Mouse (Mus musculus): Measurements from ENCODE around the gene Tas1r2. TPM values are rescaled to one million over a fixed set of nuclear protein-coding genes. Genes with fewer than 3 reads are reported as not detected.
A peak's percentile ranks its signal among the peaks of the same experiment; 100 is the strongest.

Tas1r2 gene
- polyA plus RNA-seq, 1 experiment from 2014 or later, result 0.05 TPM

- peaks cover 30% of the 10 kb centered on the region for H3K27me3 ChIP-seq (replicated peaks)
- no peaks in the 10 kb centered on the region for H3K9me3 ChIP-seq (replicated peaks)
- no peak overlapping the region for H3K4me3 ChIP-seq
- ATAC-seq (ENCODE audit: insufficient number of reproducible peaks, low FRiP score), result no peak
- peaks cover 17% of the 10 kb centered on the region for H3K4me1 ChIP-seq (replicated peaks)
- H3K9ac ChIP-seq, result no peak overlapping the region
- H3K36me3 ChIP-seq, result 0 out of 2 replicates have a peak, but pooled peaks cover 3% of the 10 kb centered on the region
- no peak overlapping the region for H3K27ac ChIP-seq (ENCODE audit: poor library complexity, severe bottlenecking)
- H3K4me2 ChIP-seq, result no peak overlapping the region
- 84% methylated on average over 9 of the region's 9 CpGs for WGBS
Measured at GRCm38 (mm10) chr4:139637847-139638246, 15.5 kb upstream of the Tas1r2 start.

GRCm38 (mm10) chr4:139638356-139638755 is 15.0 kb upstream of the Tas1r2 start:
- Histone ChIP-seq H3K27ac (ENCODE audit: poor library complexity, severe bottlenecking) (no peak overlapping the region), H3K4me3 (no peak overlapping the region), H3K36me3 (0 out of 2 replicates have a peak, but pooled peaks cover 3% of the 10 kb centered on the region), H3K4me2 (no peak overlapping the region), H3K27me3 (replicated peaks) (peaks cover 36% of the 10 kb centered on the region), H3K4me1 (replicated peaks) (peaks cover 17% of the 10 kb centered on the region), H3K9ac (no peak overlapping the region), H3K9me3 (replicated peaks) (no peaks in the 10 kb centered on the region)
- WGBS, result 89% methylated on average over 16 of the region's 16 CpGs
- ATAC-seq (ENCODE audit: insufficient number of reproducible peaks, low FRiP score), result no peak

GRCm38 (mm10) chr4:139639801-139640200 is 13.5 kb upstream of the Tas1r2 start:
- Histone ChIP-seq H3K9me3 (replicated peaks) (no peaks in the 10 kb centered on the region), H3K9ac (no peak overlapping the region)
- 64% methylated on average over 12 of the region's 12 CpGs for WGBS

GRCm38 (mm10) chr4:139640333-139640732 is 13.0 kb upstream of the Tas1r2 start:
- ATAC-seq (ENCODE audit: insufficient number of reproducible peaks, low FRiP score), result no peak
- H3K4me2 ChIP-seq, result no peak overlapping the region
- H3K36me3 ChIP-seq, result 0 out of 2 replicates have a peak, but pooled peaks cover 3% of the 10 kb centered on the region
- H3K4me3 ChIP-seq, result no peak overlapping the region
- peaks cover 44% of the 10 kb centered on the region for H3K27me3 ChIP-seq (replicated peaks)
- no peaks in the 10 kb centered on the region for H3K9me3 ChIP-seq (replicated peaks)
- WGBS, result 65% methylated on average over 12 of the region's 12 CpGs
- no peak overlapping the region for H3K27ac ChIP-seq (ENCODE audit: poor library complexity, severe bottlenecking)
- H3K9ac ChIP-seq, result no peak overlapping the region
- peaks cover 17% of the 10 kb centered on the region for H3K4me1 ChIP-seq (replicated peaks)

More at GRCm38 (mm10) chr4:139639801-139640200, 13.5 kb upstream of the Tas1r2 start:
- no peak for ATAC-seq (ENCODE audit: insufficient number of reproducible peaks, low FRiP score)
- Histone ChIP-seq H3K36me3 (0 out of 2 replicates have a peak, but pooled peaks cover 3% of the 10 kb centered on the region), H3K4me1 (replicated peaks) (peaks cover 17% of the 10 kb centered on the region), H3K27me3 (replicated peaks) (peaks cover 44% of the 10 kb centered on the region), H3K27ac (ENCODE audit: poor library complexity, severe bottlenecking) (no peak overlapping the region), H3K4me2 (no peak overlapping the region), H3K4me3 (no peak overlapping the region)

- H3K9me3 ChIP-seq (replicated peaks), result no peaks in the 10 kb centered on the region
- 0 out of 2 replicates have a peak, but pooled peaks cover 3% of the 10 kb centered on the region for H3K36me3 ChIP-seq
- no peak overlapping the region for H3K9ac ChIP-seq
- H3K27me3 ChIP-seq (replicated peaks), result peaks cover 44% of the 10 kb centered on the region
- H3K4me3 ChIP-seq, result no peak overlapping the region
- no peak overlapping the region for H3K4me2 ChIP-seq
- peaks cover 17% of the 10 kb centered on the region for H3K4me1 ChIP-seq (replicated peaks)
- WGBS, result 52% methylated on average over 6 of the region's 6 CpGs
- no peak for ATAC-seq (ENCODE audit: insufficient number of reproducible peaks, low FRiP score)
- no peak overlapping the region for H3K27ac ChIP-seq (ENCODE audit: poor library complexity, severe bottlenecking)
Measured at GRCm38 (mm10) chr4:139640775-139641174, 12.6 kb upstream of the Tas1r2 start.

- peak; percentile 33; the same call in 1 of the 2 replicates for ATAC-seq (ENCODE audit: insufficient number of reproducible peaks, low FRiP score)
- Histone ChIP-seq H3K36me3 (peaks cover 8% of the 10 kb centered on the region; the same call in 1 of the 2 replicates), H3K4me3 (peak overlapping the region; percentile 41), H3K4me2 (peak overlapping the region; percentile 72), H3K9me3 (replicated peaks) (peaks cover 2% of the 10 kb centered on the region), H3K27me3 (replicated peaks) (peaks cover 44% of the 10 kb centered on the region), H3K9ac (peak overlapping the region; percentile 58), H3K27ac (ENCODE audit: poor library complexity, severe bottlenecking) (no peak overlapping the region), H3K4me1 (replicated peaks) (peaks cover 17% of the 10 kb centered on the region)
- WGBS, result 2% methylated on average over 29 of the region's 30 CpGs
Measured at GRCm38 (mm10) chr4:139641829-139642425, 11.4 kb upstream of the Tas1r2 start.

- peaks cover 15% of the 10 kb centered on the region; the same call in 1 of the 2 replicates for H3K36me3 ChIP-seq
- H3K27ac ChIP-seq (ENCODE audit: poor library complexity, severe bottlenecking), result no peak overlapping the region
- H3K4me2 ChIP-seq, result no peak overlapping the region
- peaks cover 4% of the 10 kb centered on the region for H3K9me3 ChIP-seq (replicated peaks)
- H3K9ac ChIP-seq, result no peak overlapping the region
- H3K4me1 ChIP-seq (replicated peaks), result peaks cover 17% of the 10 kb centered on the region
- H3K4me3 ChIP-seq, result no peak overlapping the region
- no peak for ATAC-seq (ENCODE audit: insufficient number of reproducible peaks, low FRiP score)
- 12% methylated on average over 9 of the region's 9 CpGs for WGBS
- peaks cover 36% of the 10 kb centered on the region for H3K27me3 ChIP-seq (replicated peaks)
Measured at GRCm38 (mm10) chr4:139643972-139644371, 9.4 kb upstream of the Tas1r2 start.

- Histone ChIP-seq H3K9ac (no peak overlapping the region), H3K27ac (ENCODE audit: poor library complexity, severe bottlenecking) (no peak overlapping the region), H3K36me3 (peaks cover 16% of the 10 kb centered on the region; the same call in 1 of the 2 replicates), H3K27me3 (replicated peaks) (peaks cover 23% of the 10 kb centered on the region), H3K9me3 (replicated peaks) (peaks cover 4% of the 10 kb centered on the region), H3K4me2 (no peak overlapping the region), H3K4me3 (no peak overlapping the region), H3K4me1 (replicated peaks) (peaks cover 7% of the 10 kb centered on the region)
- no peak for ATAC-seq (ENCODE audit: insufficient number of reproducible peaks, low FRiP score)
- 74% methylated on average over 7 of the region's 7 CpGs for WGBS
Measured at GRCm38 (mm10) chr4:139646916-139647315, 6.4 kb upstream of the Tas1r2 start.

GRCm38 (mm10) chr4:139650086-139650743 is 3.1 kb upstream of the Tas1r2 start:
- Histone ChIP-seq H3K27me3 (replicated peaks) (0 out of 2 replicates have a peak, but pooled peaks cover 9% of the 10 kb centered on the region), H3K9me3 (replicated peaks) (peaks cover 4% of the 10 kb centered on the region), H3K4me2 (no peak overlapping the region), H3K9ac (no peak overlapping the region), H3K27ac (ENCODE audit: poor library complexity, severe bottlenecking) (no peak overlapping the region), H3K36me3 (peaks cover 16% of the 10 kb centered on the region; the same call in 1 of the 2 replicates), H3K4me3 (no peak overlapping the region), H3K4me1 (replicated peaks) (no peaks in the 10 kb centered on the region)
- no peak for ATAC-seq (ENCODE audit: insufficient number of reproducible peaks, low FRiP score)
- 82% methylated on average over 15 of the region's 15 CpGs for WGBS

GRCm38 (mm10) chr4:139650907-139651306 is 2.4 kb upstream of the Tas1r2 start:
- Histone ChIP-seq H3K4me2 (no peak overlapping the region), H3K27ac (ENCODE audit: poor library complexity, severe bottlenecking) (no peak overlapping the region), H3K27me3 (replicated peaks) (0 out of 2 replicates have a peak, but pooled peaks cover 9% of the 10 kb centered on the region), H3K4me1 (replicated peaks) (no peaks in the 10 kb centered on the region), H3K4me3 (no peak overlapping the region), H3K9me3 (replicated peaks) (peaks cover 4% of the 10 kb centered on the region), H3K9ac (no peak overlapping the region), H3K36me3 (peaks cover 16% of the 10 kb centered on the region; the same call in 1 of the 2 replicates)
- WGBS, result 71% methylated on average over 11 of the region's 11 CpGs
- ATAC-seq (ENCODE audit: insufficient number of reproducible peaks, low FRiP score), result no peak

GRCm38 (mm10) chr4:139661897-139662296 is 8.6 kb downstream of the Tas1r2 start:
- H3K4me2 ChIP-seq, result no peak overlapping the region
- H3K9ac ChIP-seq, result no peak overlapping the region
- H3K4me1 ChIP-seq (replicated peaks), result no peaks in the 10 kb centered on the region
- WGBS, result 83% methylated on average over 14 of the region's 14 CpGs
- no peak for ATAC-seq (ENCODE audit: insufficient number of reproducible peaks, low FRiP score)
- H3K4me3 ChIP-seq, result no peak overlapping the region
- H3K27ac ChIP-seq (ENCODE audit: poor library complexity, severe bottlenecking), result no peak overlapping the region
- peaks cover 20% of the 10 kb centered on the region for H3K27me3 ChIP-seq (replicated peaks)
- H3K9me3 ChIP-seq (replicated peaks), result peaks cover 20% of the 10 kb centered on the region
- H3K36me3 ChIP-seq, result no peaks in the 10 kb centered on the region

Measured in heart, embryonic 12.5 days (tissue).